Mouse (Mus musculus): ENCODE results near the gene Mcrip2.

GRCm38 (mm10) chr17:25879750-25880149, 11.2 kb upstream of the Mcrip2 start:
- TF ChIP-seq CTCF (IDR thresholded peaks at IDR 0.05; ENCODE audit: extremely low read depth, insufficient read depth, low read length) = no peak
- TF ChIP-seq POLR2A (IDR thresholded peaks at IDR 0.05; ENCODE audit: extremely low read depth, insufficient read depth, low read length) = no peak

Data from cortical plate, adult 2 months (tissue).